Mouse (Mus musculus) E14TG2a.4 (cell line): ENCODE data around the gene St3gal3.

Experiments used
- H3K27me3 ChIP-seq: 2 replicates; pipeline ENCODE4 v1.6.1; 2014; ENCODE audit warnings: low read length, control low read depth; ENCODE audit not compliant: insufficient read depth
- H3K36me3 ChIP-seq: 2 replicates; pipeline ENCODE4 v1.6.1; 2014; ENCODE audit warnings: low read length, control low read depth; ENCODE audit not compliant: insufficient read depth
- H3K4me1 ChIP-seq: replicated peaks from 2 replicates; pipeline ENCODE4 v1.6.1; 2014; ENCODE audit warnings: low read depth, low read length, control low read depth
- H3K4me3 ChIP-seq: replicated peaks from 2 replicates; pipeline ENCODE4 v1.5.1; 2014; ENCODE audit warnings: mild to moderate bottlenecking, low read length
- H3K9me3 ChIP-seq: 2 replicates; pipeline ENCODE4 v1.6.1; 2014; ENCODE audit warnings: low read length, control low read depth
- CTCF ChIP-seq: conservative IDR thresholded peaks from 2 replicates; pipeline ENCODE4 v1.5.1; 2014; ENCODE audit warnings: low read length
- NANOG ChIP-seq: IDR thresholded peaks from 2 replicates; pipeline ENCODE4 v1.6.1; 2014; ENCODE audit warnings: borderline replicate concordance, low read length, mixed read lengths
- POU5F1 ChIP-seq: IDR thresholded peaks from 2 replicates; pipeline ENCODE4 v1.6.1; 2014; ENCODE audit warnings: low read length, borderline replicate concordance

St3gal3 gene

GRCm38 (mm10) chr4:118147090-118147489 lies 12.4 kb upstream of the St3gal3 start:
- H3K9me3 ChIP-seq = no peaks in the 10 kb centered on the region
- TF ChIP-seq NANOG (no peak), CTCF (no peak), POU5F1 (no peak)
- H3K4me3 ChIP-seq = no peak overlapping the region
- H3K4me1 ChIP-seq = peaks cover 5% of the 10 kb centered on the region; the same call in 1 of the 2 replicates
- H3K36me3 ChIP-seq = peaks cover 98% of the 10 kb centered on the region
- H3K27me3 ChIP-seq = no peaks in the 10 kb centered on the region

GRCm38 (mm10) chr4:118144324-118144723 lies 9.6 kb upstream of the St3gal3 start:
- TF ChIP-seq NANOG = no peak
- no peak for TF ChIP-seq CTCF
- TF ChIP-seq POU5F1 = no peak
- Histone ChIP-seq H3K4me3 (no peak overlapping the region), H3K27me3 (no peaks in the 10 kb centered on the region), H3K36me3 (peaks cover 97% of the 10 kb centered on the region), H3K9me3 (no peaks in the 10 kb centered on the region), H3K4me1 (peaks cover 5% of the 10 kb centered on the region; the same call in 1 of the 2 replicates)

GRCm38 (mm10) chr4:118143679-118144078 lies 9.0 kb upstream of the St3gal3 start:
- H3K4me1 ChIP-seq = peaks cover 9% of the 10 kb centered on the region
- H3K9me3 ChIP-seq = no peaks in the 10 kb centered on the region
- TF ChIP-seq POU5F1 = no peak
- TF ChIP-seq CTCF = no peak
- no peak for TF ChIP-seq NANOG
- peaks cover 98% of the 10 kb centered on the region for H3K36me3 ChIP-seq
- no peaks in the 10 kb centered on the region for H3K27me3 ChIP-seq
- no peak overlapping the region for H3K4me3 ChIP-seq

- H3K4me1 ChIP-seq = peaks cover 25% of the 10 kb centered on the region
- no peaks in the 10 kb centered on the region for H3K9me3 ChIP-seq
- H3K36me3 ChIP-seq = peaks cover 96% of the 10 kb centered on the region
Observed at GRCm38 (mm10) chr4:118141511-118141910, 6.8 kb upstream of the St3gal3 start.

GRCm38 (mm10) chr4:118138891-118139290 lies 4.2 kb upstream of the St3gal3 start:
- Histone ChIP-seq H3K36me3 (peaks cover 79% of the 10 kb centered on the region), H3K27me3 (no peaks in the 10 kb centered on the region), H3K4me1 (peaks cover 33% of the 10 kb centered on the region), H3K4me3 (no peak overlapping the region), H3K9me3 (no peaks in the 10 kb centered on the region)
- TF ChIP-seq POU5F1 (no peak), CTCF (no peak), NANOG (no peak)

More at GRCm38 (mm10) chr4:118141511-118141910, 6.8 kb upstream of the St3gal3 start:
- no peak for TF ChIP-seq CTCF
- no peak overlapping the region for H3K4me3 ChIP-seq
- H3K27me3 ChIP-seq = no peaks in the 10 kb centered on the region

GRCm38 (mm10) chr4:118137857-118138256 lies 3.1 kb upstream of the St3gal3 start:
- Histone ChIP-seq H3K9me3 (no peaks in the 10 kb centered on the region), H3K4me3 (no peak overlapping the region), H3K36me3 (peaks cover 69% of the 10 kb centered on the region), H3K4me1 (peaks cover 43% of the 10 kb centered on the region), H3K27me3 (no peaks in the 10 kb centered on the region)
- TF ChIP-seq NANOG (no peak), CTCF (no peak), POU5F1 (no peak)

GRCm38 (mm10) chr4:118137311-118137710 lies 2.6 kb upstream of the St3gal3 start:
- Histone ChIP-seq H3K36me3 (peaks cover 63% of the 10 kb centered on the region), H3K4me3 (no peak overlapping the region), H3K27me3 (no peaks in the 10 kb centered on the region), H3K4me1 (peaks cover 47% of the 10 kb centered on the region), H3K9me3 (no peaks in the 10 kb centered on the region)
- TF ChIP-seq POU5F1 (no peak), CTCF (no peak), NANOG (no peak)

GRCm38 (mm10) chr4:118135414-118135813 lies 700 bp upstream of the St3gal3 start:
- TF ChIP-seq CTCF (no peak), POU5F1 (no peak), NANOG (no peak)
- H3K4me3 ChIP-seq = peak overlapping the region; percentile 96
- H3K4me1 ChIP-seq = peaks cover 53% of the 10 kb centered on the region
- H3K27me3 ChIP-seq = no peaks in the 10 kb centered on the region
- H3K9me3 ChIP-seq = no peaks in the 10 kb centered on the region
- H3K36me3 ChIP-seq = peaks cover 44% of the 10 kb centered on the region

- TF ChIP-seq NANOG (no peak), POU5F1 (no peak), CTCF (no peak)
- Histone ChIP-seq H3K36me3 (peaks cover 7% of the 10 kb centered on the region), H3K27me3 (no peaks in the 10 kb centered on the region), H3K4me3 (no peak overlapping the region), H3K4me1 (peaks cover 33% of the 10 kb centered on the region), H3K9me3 (no peaks in the 10 kb centered on the region)
Observed at GRCm38 (mm10) chr4:118131329-118131728, 3.4 kb downstream of the St3gal3 start.
